Mouse (Mus musculus): Measurements from ENCODE around the gene Mto1.
"Not testable (repeated sequence)": the region's sequence is repeated elsewhere in the genome, so short reads cannot be mapped to it uniquely, and the experiment has no call there.

Gene Mto1

DNA sequence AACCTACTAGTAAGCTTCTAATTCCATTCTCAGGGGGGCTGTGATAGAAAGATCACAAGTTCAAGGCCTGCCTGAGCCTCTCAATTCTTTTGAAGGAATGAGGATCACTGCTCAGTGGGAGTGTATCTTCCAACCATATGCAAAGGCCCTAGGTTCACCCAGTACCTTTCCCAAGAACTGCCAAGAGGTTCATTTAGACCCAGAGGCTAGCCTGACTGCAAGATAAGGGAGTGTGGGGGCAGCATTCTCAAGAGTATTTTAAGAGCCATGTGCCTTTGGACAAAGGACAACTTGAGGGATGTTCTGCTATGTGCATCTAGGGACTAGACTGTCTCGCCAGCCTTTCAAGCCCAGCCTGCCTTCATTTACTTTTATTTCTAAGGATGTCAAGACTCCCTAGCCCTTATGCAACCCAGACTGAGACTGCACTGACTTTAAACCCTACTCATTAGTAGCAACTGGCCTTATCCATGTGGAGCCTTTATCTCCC is 28.6 kb downstream of the Mto1 start:
- no peak for DNase-seq

DNA sequence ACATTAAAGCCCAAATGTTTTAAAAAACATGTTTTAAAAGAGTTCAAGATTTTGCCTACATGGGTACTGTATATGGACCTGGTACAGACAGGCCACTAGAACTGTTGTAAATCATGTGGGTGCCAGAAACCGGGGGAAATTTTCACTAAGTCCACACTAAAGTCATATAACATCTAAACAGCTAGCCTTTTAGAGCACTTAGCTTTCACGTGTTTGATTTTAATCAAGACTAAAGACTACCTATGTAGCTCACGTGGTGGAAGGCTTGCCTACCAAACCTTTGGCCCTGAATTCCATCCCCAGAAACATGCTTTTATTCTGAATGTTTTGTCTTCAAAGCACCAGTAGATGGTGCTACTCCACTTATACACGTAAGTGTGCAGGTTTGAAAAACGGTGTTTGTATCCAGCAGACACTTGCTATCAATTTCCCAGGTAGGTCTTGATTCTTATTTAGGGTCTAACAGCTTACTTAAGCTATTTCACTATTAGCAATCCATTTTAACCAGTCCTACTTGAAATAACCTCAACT is 29.1 kb downstream of the Mto1 start:
- peak; percentile 64 for DNase-seq

DNA sequence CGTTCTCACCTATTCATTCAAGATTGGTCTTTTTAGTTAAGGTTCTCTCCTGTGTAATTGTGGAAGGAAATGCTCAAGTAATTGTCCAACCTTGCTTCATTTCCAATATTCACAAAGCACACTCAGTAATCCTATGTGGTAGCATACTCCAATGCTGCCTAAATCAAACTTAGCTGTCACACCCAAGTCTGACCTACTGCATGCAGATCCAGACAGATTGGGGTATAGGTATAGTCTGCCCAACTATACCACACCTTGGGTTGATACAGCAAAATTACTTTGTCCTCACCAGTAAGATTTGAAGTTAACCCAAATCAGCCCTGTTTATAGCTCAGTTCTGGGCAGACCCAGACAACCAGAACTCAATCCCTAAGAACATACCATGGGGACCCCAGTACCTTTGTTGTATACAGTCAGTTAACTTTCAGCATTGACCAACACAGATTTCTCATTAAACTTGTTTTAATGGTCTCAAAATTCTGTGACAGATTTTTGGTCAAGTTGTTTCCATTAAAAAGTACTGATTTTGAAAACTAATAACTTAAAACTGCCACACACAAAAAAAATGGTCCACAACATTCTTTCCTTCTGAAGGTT is 30.1 kb downstream of the Mto1 start:
- not testable (repeated sequence) for DNase-seq

DNA sequence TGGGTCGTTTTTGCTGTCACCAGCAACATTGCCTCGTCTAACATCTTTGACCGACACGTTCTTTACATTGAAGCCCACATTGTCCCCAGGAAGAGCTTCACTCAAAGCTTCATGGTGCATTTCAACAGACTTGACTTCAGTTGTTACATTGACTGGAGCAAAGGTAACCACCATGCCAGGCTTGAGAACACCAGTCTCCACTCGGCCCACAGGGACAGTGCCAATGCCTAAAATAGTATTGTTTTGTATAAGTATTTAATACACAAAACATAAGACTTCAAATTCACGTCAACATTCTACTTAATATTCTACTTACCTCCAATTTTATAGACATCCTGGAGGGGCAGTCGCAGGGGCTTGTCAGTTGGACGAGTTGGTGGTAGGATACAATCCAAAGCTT is 31.3 kb downstream of the Mto1 start:
- DNase-seq = not testable (repeated sequence)

DNA sequence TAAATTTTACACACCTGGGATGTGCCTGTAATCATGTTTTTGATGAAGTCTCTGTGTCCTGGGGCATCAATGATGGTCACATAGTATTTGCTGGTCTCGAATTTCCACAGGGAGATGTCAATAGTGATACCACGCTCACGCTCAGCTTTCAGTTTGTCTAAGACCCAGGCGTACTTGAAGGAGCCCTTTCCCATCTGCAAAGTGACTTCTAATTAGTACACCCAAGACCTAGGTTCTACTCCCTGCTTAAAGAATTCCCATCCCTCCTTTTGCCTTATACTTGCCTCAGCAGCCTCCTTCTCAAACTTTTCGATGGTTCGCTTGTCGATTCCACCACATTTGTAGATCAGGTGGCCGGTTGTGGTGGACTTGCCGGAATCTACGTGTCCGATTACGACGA is 32.2 kb downstream of the Mto1 start:
- not testable (repeated sequence) for DNase-seq

DNA sequence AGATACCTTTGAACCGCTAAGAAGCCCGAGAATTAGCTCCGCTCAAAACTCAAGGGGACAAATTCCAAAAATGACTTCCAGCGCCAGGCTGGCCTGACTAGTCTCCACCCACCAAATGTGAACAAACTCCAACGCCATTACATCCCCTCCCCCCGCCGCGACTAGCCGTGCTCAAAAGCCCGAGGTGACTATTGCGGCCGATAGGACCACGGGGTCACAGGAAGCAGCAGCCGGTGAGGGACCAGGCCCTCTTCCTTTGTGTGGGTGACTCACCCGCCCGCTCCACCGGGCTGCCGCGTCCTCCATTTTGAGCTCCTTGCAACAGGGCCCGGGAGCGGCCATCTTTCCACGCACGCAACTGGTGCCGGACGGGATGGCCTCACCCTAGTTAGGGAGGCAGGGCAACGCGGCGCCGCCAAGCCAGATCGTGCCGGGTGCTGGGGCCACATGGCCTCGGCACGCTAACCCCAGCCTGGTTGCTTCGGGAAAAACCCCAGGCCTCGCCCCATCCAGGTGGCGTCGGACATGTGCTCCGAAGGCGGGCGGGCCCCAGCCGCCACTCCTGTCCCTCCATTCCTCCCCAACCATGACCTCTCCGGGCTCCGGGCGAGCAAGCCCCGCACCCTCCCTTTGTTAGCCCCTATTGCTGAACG is 32.8 kb downstream of the Mto1 start:
- DNase-seq = peak; percentile 77

DNA sequence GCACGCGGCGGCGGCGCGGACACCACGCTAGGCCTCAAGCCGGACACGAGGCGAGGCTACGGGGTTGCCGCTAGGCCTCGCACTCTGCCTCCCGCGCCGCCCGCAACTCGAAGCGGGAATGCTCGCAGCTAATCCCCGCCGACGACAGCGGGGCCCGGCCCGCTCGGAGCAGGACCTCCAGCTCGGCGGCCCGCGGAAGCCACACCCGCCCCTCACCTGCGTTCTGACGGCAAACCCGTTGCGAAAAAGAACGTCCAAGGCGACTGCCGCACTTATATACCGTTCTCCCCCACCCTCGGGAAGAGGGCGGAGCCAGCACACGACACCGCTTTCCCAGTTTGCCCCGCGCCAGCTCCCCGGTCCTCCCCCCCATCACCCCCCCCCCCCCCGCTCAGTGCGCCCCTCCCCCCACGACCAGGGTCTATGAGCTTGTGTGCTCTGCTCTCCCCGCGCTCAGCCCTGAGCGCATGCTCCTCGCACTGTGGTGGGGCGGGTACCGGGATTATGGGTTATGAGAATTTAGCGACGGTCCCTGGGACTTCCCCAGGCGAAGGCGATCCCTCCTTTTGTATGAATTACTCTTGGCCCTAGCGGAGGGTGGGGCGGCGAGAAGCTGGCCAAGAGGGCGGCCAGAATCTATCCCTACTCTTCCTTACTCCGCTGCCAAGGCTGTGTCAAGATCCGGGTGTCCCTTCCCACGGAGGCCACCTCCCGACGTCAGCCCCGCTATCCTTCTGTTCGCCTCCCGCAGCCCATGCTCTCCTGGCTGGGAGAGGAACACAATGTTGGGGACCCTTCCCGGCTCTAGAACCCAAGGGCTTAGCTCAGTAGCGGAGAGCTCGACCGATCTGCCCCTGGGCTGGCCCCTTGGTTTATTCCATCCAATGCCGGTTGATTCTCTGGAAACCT is 33.7 kb downstream of the Mto1 start:
- DNase-seq = peak; percentile 97

DNA sequence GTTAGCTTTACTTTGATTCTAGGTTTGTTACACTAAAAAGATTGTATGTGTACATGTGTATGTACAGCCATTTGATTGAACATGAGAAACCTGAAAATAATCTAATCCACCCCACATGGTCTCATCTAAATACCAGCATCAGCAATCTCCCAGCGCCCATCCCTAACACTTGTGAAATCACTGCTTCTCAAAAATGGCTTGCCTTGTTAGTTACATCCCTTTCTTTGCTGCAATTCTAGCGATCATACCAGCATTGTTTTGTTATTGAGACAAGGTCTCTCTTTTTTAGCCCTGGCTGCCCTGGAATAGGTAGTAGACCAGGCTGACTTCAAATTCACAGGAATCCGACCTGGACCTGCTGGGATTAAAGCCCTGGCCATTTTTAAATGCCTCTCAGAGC is 34.4 kb downstream of the Mto1 start:
- DNase-seq = no peak

DNA sequence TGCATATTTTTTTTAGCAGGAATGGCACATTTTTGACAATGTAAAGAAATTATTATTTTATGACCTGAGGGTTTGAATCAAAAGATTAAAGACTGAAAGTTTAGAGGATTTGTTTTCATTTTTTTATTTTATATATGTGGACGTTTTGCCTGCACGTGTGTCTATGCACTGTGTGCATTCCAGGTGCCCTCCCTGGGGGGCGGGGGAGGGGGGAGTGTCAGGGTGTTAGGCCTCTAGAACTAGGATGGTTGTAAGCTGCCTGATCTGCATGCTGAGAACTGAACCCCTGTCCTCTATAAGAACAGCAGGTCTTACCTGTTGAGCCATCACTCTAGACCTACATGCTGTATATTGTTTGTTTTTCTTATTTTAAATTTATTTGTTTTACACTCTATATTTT is 36.7 kb downstream of the Mto1 start:
- DNase-seq = no peak

DNA sequence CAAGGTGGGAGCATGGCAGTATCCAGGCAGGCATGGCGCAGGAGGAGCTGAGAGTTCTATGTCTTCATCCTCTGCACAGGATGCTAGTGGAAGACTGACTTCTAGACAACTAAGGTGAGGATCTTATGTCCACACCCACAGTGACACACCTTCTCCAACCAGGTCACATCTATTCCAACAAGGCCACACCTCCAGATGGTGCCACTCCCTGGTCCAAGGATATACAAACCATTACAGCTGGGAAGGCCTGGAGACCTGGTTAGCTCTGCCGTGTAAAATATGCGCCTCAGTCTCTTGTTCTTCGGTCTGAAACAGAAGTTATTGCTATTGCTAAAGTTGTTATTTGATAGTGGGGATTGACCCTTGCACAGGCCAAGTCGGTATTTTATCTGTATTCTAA is 40.0 kb downstream of the Mto1 start:
- not testable (repeated sequence) for DNase-seq

DNA sequence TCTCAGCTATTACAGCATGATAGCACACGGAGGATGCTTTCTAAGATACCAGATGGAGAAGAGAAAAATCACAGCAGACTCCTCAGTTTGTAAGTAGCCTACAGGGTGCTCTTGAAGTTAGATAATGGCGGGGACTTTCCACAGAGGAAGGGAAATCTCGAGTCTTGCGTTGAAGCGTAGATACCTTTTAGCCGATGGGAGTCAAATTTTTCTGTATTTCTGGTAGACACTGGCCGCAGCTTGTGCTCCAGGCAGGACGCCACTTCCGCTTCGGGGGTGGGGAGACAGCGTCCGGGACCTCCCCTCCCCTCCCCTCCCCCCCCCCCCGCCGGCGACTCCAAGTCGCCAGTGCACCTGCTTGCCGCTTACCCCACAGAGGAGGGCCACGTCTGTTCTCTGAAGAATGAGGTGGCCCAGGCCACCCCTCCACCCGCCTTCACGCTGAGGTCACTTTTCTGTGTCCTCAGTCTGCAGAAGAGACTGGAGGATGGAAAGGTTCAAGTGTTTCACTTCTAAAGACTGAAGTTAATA is 40.9 kb downstream of the Mto1 start, which contains the start of gene Eef1a1:
Gene Eef1a1, minus strand, starts transcription at position 262 of the 531 bp plus-strand sequence.
- DNase-seq = peak; percentile 52

DNA sequence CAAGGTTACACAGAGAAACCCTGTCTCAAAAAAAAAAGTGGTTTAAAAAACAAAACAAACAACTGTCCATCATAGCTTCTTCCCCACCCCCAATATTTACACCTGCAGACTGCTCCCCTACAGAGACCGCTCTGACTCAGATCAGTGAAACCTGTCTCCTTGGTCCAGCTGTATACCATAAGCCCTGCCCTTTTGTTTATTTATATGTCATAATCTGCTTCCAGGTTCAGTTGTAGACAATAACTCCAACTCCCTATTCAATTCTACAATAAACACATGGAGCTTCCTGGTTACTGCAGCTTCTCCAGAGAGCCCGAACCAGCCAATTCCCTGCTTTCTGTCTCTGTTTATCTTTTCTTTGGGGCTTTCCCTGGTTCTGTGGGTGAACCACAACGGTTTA is 43.2 kb downstream of the Mto1 start:
- no peak for DNase-seq

DNA sequence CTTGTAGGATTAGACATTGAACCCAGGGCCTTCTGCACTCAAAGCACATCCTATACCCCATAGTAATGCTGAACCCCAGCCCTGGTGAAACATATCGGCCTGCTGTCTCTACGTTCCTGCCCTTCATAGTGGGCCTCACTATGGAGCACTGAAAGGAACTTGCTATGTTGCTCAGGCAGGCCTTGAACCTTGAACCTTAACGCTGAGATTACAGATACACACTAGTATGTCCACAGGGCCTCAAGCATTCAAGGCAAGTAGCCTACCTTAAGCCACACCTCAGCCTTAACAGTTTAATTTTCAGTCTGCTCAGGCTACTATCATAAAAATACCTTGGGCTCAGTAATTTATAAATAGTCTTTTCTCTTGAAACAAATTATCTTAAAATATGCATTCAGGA is 44.2 kb downstream of the Mto1 start:
- no peak for DNase-seq

DNA sequence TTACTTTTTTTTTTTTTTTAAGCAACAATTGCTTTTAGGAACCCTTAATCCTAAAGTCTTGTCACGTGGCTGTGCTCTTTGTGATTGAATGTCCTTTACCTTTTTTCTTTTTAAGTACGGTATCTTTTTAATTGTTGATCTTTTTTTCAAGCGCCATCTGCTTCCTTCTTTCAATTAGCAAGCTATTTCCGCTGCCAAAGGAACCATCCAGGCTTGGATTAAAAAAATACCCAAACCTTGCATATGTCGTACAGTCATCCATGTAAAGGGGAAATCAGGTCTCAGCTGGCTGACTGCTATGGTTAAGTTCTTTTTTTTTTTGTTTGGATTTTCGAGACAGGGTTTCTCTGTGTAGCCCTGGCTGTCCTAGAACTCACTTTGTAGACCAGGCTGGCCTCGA is 45.2 kb downstream of the Mto1 start:
- DNase-seq = no peak

DNA sequence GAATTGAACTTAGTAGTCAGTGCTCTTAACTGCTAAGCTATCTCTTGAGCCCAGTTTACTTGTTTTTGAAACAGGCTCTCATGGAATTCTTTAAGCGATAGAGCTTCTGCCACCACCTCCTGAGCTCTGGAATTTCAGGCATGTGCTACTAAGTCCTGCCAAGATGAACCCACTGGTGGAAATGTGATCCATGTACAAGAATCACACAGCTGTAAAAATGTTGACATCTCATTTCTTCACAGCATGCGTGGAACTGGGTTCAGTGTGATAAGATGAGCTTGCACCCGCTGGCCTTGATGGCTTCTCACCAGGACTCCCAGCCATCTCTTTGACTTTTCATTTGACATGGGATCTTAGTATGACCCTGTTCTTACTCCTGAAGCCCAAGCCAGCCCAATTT is 52.4 kb downstream of the Mto1 start:
- DNase-seq = no peak

DNA sequence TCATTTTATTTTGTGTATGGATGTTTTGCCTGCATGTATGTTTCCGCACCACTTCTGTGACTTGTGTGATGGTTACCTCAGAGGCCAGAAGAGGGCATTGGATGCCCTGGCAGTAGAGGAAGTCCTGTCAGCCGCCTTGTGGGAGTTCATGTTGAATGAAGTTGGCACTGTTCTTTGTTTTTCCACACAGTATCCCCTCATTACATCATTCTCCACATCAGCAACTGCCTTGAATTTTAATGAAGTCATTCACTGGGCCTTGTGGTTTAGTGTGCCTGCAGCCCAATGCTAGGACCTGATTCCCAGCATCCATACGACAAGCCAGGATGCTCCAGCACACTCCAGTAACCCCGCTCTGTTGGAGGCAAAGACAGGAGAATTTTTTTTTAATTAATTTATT is 53.3 kb downstream of the Mto1 start:
- DNase-seq = no peak

DNA sequence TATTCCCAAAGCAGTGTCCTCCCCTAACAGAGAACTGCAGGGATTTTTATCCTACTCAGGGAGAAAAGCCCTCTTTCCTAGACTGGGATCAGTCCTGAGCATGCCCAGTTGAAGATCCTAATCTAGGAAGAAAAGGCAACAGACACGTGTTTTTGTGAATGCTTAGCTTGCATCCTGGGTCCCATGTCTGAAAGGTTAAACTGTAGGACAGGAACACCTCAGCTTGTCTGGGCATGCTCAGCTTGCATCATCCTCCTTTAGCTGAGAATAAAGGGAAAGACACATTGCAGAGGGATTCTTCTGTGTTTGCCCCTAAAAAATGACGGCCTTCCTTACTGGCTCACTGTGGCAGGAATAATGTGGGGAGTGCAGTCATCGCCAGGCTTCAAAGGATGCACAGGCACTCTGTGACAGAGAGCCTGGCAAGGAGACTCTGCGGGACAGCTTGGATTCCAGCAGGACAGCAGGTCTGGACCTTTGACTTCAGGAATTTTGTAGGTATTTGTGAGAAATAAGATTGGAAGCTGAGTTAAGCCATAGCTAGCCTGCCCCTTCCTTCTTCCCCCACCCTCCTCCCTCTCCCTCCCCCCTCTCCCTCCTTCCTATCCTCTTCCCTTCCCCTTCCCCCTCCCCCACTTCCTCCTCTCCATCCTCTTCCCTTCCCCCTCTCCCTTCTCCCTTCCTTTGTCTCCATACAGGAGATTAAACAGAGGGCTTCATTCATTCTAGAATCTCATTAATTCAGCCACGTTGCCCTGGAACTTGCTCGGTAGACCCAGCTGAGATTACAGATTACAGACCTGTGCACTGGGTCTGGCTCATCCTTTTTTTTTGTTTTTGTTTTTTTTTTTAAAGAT is 55.4 kb downstream of the Mto1 start:
- DNase-seq = peak; percentile 48

DNA sequence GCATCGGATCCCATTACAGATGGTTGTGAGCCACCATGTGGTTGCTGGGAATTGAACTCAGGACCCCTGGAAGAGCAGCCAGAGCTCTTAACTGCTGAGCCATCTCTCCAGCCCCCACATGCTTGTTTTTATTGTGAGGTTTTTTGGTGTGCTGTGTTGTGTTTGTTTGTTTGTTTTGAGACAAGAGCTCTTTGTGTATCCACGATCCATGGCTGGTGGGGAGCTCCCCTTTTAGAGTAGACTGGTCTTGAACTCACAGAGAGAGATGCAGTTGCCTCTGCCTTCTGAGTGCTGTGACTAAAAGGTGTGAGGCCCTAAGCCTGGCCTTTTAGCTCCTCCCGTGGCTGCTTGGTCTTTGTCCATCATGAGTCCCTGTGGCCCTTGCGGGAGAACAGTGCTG is 56.1 kb downstream of the Mto1 start:
- DNase-seq = no peak

DNA sequence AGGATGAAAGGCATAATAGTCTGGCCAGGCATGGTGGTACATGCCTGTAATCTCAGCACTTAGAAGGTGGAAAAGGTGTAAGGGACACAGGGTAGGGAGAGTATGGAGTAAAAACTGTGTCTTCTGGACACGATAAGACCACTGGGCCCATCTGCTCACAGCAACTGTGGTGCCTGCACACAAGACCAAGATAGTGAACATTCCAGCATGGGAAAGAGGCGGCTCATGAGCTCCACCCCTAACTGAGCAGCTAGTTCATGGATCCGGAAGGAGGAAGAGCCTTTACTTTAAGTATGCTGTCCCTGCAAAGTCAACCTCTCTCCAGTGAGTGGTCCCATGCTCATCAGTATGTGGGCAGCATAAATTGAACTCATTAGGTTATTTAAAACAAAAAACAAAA is 56.7 kb downstream of the Mto1 start:
- no peak for DNase-seq

DNA sequence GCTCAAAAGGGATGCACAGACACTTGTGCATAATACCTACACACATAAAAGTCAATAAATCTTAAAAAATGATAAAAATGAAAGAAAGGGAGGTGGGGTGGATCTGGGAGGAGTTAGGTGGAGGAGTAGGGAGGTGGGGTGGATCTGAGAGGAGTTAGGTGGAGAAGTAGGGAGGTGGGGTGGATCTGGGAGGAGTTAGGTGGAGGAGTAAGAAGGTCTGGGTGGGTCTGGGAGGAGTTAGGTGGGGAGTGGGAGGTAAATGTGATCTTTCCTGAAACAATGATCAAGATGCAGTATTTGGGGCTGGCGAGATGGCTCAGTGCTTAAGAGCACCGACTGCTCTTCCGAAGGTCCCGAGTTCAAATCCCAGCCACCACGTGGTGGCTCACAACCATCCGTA is 57.2 kb downstream of the Mto1 start:
- no peak for DNase-seq

DNA sequence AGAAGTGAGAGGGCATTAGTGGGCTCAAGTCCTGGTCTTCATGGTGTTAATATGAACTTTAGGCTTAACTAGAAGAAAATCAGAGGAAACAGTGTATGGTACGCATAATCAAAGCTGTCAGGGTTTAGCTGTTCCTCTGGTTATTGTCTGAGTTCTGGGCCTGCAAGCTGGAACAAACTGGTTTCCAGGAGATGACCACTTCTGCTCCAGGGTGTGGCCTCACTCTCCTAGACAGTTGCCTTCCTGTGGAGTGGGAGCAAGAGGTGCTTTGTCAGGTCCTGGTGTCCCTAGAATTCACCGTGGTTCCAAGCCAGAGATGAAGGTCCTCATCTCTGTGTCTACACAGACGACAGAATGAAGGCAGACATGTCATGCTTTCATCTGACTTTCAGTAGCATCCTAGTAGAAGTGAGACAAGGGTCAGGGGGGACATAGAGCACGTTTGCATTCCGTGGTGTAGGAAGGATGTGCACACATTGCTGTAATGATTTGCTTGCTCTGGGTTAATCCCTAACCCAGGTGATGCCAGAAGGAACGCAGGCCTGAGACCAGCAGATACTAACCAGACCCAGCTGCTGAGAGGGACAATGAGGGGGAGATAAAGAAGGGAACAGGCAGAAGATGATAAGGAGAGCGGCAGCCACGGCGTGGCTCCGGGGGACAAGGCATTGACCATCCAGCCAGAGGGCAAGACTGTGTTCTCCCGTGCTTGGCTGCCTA is 58.2 kb downstream of the Mto1 start:
- no peak for DNase-seq

DNA sequence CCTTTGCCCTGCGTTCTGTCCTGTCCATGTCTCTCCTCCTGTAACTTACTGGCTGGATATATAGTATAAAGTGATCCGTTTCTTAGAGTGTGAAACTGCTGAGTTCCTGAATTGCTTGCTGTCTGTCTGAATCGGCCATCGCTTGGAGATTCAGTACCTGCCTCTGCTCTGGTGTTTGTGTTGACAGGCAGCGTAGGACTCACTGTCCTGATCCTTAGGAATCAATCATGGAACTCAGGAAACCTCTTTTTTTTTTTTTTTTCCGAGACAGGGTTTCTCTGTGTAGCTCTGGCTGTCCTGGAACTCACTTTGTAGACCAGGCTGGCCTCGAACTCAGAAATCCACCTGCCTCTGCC is 58.7 kb downstream of the Mto1 start:
- no peak for DNase-seq
